Mouse (Mus musculus): ENCODE measurements around the gene Gprc5b.

DNA sequence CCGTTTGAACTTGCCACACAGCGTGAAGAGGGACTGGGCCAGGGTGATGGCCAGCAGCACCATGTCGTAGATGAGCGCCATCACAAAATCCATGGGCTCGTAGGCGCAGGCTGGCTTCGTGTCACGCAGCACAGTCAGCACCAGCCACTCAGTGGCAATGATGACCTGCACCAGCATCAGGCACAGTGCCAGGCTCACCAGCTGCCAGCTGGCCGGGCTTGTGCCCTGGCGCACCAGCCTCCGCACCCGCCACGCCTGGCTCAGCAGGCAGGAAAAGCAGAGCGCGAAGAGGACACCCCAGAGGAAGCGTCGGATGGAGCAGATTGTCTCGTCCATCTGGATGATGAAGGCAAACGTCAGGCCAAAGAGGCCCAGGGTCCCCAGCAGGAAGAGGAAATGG is 11.1 kb downstream of the Gprc5b start:
- TF ChIP-seq CTCF (conservative IDR thresholded peaks at IDR 0.05; ENCODE audit: insufficient read depth, insufficient read length, low read depth, low read length) (no peak), POLR2A (IDR thresholded peaks at IDR 0.05; ENCODE audit: low read depth, low read length) (no peak)
